Mouse (Mus musculus): Measurements from ENCODE around the gene Rpgrip1.
A peak's percentile ranks its signal among the peaks of the same experiment; 100 is the strongest.

The Rpgrip1 gene

GRCm38 (mm10) chr14:52197156-52197878, 86.8 kb downstream of the Rpgrip1 start, which contains the start of gene Supt16:
Supt16 (minus strand) TSS chr14:52197416.
- DNase-seq (ENCODE audit: extremely low read depth, low read depth) = peak; percentile 56

- peak; percentile 32 for DNase-seq (ENCODE audit: extremely low read depth, low read depth)
Observed at GRCm38 (mm10) chr14:52198141-52198540, 87.6 kb downstream of the Rpgrip1 start.

- DNase-seq (ENCODE audit: extremely low read depth, low read depth) = no peak
Observed at GRCm38 (mm10) chr14:52199412-52199811, 88.9 kb downstream of the Rpgrip1 start.

All from MEL-GATA-1-ER (cell line).